Comparison of ENCODE assay signal across 8 mouse cellular contexts in the genomic region with DNA sequence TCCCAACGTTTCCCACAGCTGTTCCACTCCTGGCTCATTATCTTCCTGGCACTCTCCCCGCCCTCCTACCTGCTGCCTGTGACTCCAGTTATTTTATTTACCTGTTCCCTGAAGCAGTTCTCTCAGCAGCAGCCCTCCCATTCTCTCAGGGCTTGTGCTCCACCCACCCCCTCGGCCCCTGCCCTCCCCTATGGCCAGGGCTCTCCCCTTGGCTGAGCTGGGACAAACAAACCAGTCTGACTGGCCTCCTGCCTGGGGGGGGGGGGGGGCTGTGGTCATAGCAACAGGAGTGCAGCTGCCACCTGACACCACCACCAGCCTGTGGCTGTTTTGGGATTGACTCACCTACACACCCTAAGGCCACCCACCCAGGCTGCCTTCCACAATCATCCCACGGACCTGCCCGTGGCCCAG. TPM values are rescaled to one million over a fixed set of nuclear protein-coding genes. Genes with fewer than 3 reads are reported as not detected.
DNase-seq lines count a peak whose midpoint lies in the region; ATAC-seq lines count a peak whose summit lies in the region.

No protein-coding gene starts in this region.

- ATAC-seq in hindbrain, embryonic 14.5 days (ENCODE audit: low FRiP score) = no peak
- ATAC-seq in embryonic facial prominence, embryonic 13.5 days (ENCODE audit: insufficient number of reproducible peaks, insufficient read depth, low FRiP score, low TSS enrichment, low read depth) = peak; percentile 45; the same call in 1 of the 2 replicates

- H3K36me3 ChIP-seq in hindbrain, embryonic 10.5 days = peaks cover 37% of the 10 kb centered on the region
- peaks cover 52% of the 10 kb centered on the region for H3K36me3 ChIP-seq in hindbrain, embryonic 14.5 days (replicated peaks; ENCODE audit: control insufficient read depth, insufficient read depth)
- H3K36me3 ChIP-seq in embryonic facial prominence, embryonic 13.5 days = no peaks in the 10 kb centered on the region

- peak; percentile 61 for DNase-seq in hindbrain, embryonic 10.5 days (ENCODE audit: low spot score)
- no peak for DNase-seq in hindbrain, embryonic 14.5 days (ENCODE audit: low spot score)
- peak; percentile 68 for DNase-seq in kidney, postnatal 14 days
- DNase-seq in lung, postnatal 14 days = peak; percentile 53
- DNase-seq in right cerebral cortex, postnatal 10 days (ENCODE audit: low spot score in 2 of 2) = no peak
- no peak for DNase-seq in cerebellum, adult 9-10 months
- no peak for DNase-seq in cerebellum, postnatal 36 days

- H3K27me3 ChIP-seq in hindbrain, embryonic 10.5 days (ENCODE audit: insufficient read depth, poor library complexity, severe bottlenecking) = peaks cover 30% of the 10 kb centered on the region
- no peaks in the 10 kb centered on the region for H3K27me3 ChIP-seq in hindbrain, embryonic 14.5 days (ENCODE audit: control insufficient read depth, insufficient read depth, low read length)
- peaks cover 23% of the 10 kb centered on the region for H3K27me3 ChIP-seq in embryonic facial prominence, embryonic 13.5 days

- WGBS in hindbrain, embryonic 10.5 days = 18% methylated on average over 5 of the region's 5 CpGs
- WGBS in hindbrain, embryonic 14.5 days = 29% methylated on average over 5 of the region's 5 CpGs
- 18% methylated on average over 5 of the region's 5 CpGs for WGBS in embryonic facial prominence, embryonic 13.5 days

- peaks cover 43% of the 10 kb centered on the region for H3K4me1 ChIP-seq in hindbrain, embryonic 10.5 days (replicated peaks)
- H3K4me1 ChIP-seq in hindbrain, embryonic 14.5 days (replicated peaks; ENCODE audit: control insufficient read depth, insufficient read depth, low read length) = peaks cover 7% of the 10 kb centered on the region; the same call in 1 of the 2 replicates
- H3K4me1 ChIP-seq in embryonic facial prominence, embryonic 13.5 days = peaks cover 18% of the 10 kb centered on the region

- H3K4me2 ChIP-seq in hindbrain, embryonic 14.5 days (replicated peaks) = no peak overlapping the region
- no peak overlapping the region for H3K4me2 ChIP-seq in embryonic facial prominence, embryonic 13.5 days

- H3K4me3 ChIP-seq in hindbrain, embryonic 10.5 days = peak overlapping the region; percentile 1; the same call in 1 of the 2 replicates
- no peak overlapping the region for H3K4me3 ChIP-seq in hindbrain, embryonic 14.5 days (replicated peaks; ENCODE audit: low read length)
- H3K4me3 ChIP-seq in embryonic facial prominence, embryonic 13.5 days = no peak overlapping the region

- no peak overlapping the region for H3K27ac ChIP-seq in hindbrain, embryonic 10.5 days
- no peak overlapping the region for H3K27ac ChIP-seq in hindbrain, embryonic 14.5 days
- H3K27ac ChIP-seq in embryonic facial prominence, embryonic 13.5 days = no peak overlapping the region; the same call in 1 of the 2 replicates

- no peak overlapping the region for H3K9ac ChIP-seq in hindbrain, embryonic 14.5 days
- no peak overlapping the region for H3K9ac ChIP-seq in embryonic facial prominence, embryonic 13.5 days

- H3K9me3 ChIP-seq in hindbrain, embryonic 10.5 days = no peaks in the 10 kb centered on the region
- H3K9me3 ChIP-seq in hindbrain, embryonic 14.5 days (ENCODE audit: control insufficient read depth, low read length) = no peaks in the 10 kb centered on the region
- H3K9me3 ChIP-seq in embryonic facial prominence, embryonic 13.5 days = no peaks in the 10 kb centered on the region

RNA-seq across cellular contexts. Expression of a gene that starts 8.4 kb away (rescaled TPM):
- polyA plus RNA-seq in hindbrain, embryonic 10.5 days (2016; fragmentation: Nextera tagmentation; extraction: Ambion mirVana) = 12.7 and 20.6 TPM in 2 replicates
- polyA plus RNA-seq in hindbrain, embryonic 14.5 days (2014; fragmentation: Nextera tagmentation; extraction: Ambion mirVana) = 38.3 and 38.4 TPM in 2 replicates
- 2.6 and 2.9 TPM in 2 replicates for polyA plus RNA-seq in embryonic facial prominence, embryonic 13.5 days (2015; fragmentation: Nextera tagmentation; extraction: Ambion mirVana)

RNA-seq across cellular contexts. Expression of a gene that starts 20.9 kb away (rescaled TPM):
- polyA plus RNA-seq in hindbrain, embryonic 10.5 days (2016; fragmentation: Nextera tagmentation; extraction: Ambion mirVana) = 2.9 and 3.1 TPM in 2 replicates
- polyA plus RNA-seq in hindbrain, embryonic 14.5 days (2014; fragmentation: Nextera tagmentation; extraction: Ambion mirVana) = 5.4 and 6.3 TPM in 2 replicates
- polyA plus RNA-seq in embryonic facial prominence, embryonic 13.5 days (2015; fragmentation: Nextera tagmentation; extraction: Ambion mirVana) = 5.2 and 8.0 TPM in 2 replicates

RNA-seq across cellular contexts. Expression of a gene that starts 36.9 kb away (rescaled TPM):
- 108 and 124 TPM in 2 replicates for polyA plus RNA-seq in hindbrain, embryonic 10.5 days (2016; fragmentation: Nextera tagmentation; extraction: Ambion mirVana)
- polyA plus RNA-seq in hindbrain, embryonic 14.5 days (2014; fragmentation: Nextera tagmentation; extraction: Ambion mirVana) = 132 and 136 TPM in 2 replicates
- 107 and 114 TPM in 2 replicates for polyA plus RNA-seq in embryonic facial prominence, embryonic 13.5 days (2015; fragmentation: Nextera tagmentation; extraction: Ambion mirVana)

Comparison
In these comparisons a context has a peak if more than half of its experiments do, and no peak if none do; other contexts are left out.
1. DNase-seq: peak in hindbrain, embryonic 10.5 days (single experiment), kidney, postnatal 14 days (single experiment) and lung, postnatal 14 days (single experiment); none in hindbrain, embryonic 14.5 days (single experiment), right cerebral cortex, postnatal 10 days (0 of 2), cerebellum, adult 9-10 months (single experiment) and cerebellum, postnatal 36 days (0 of 2).